ENCODE assay signal across 15 mouse cellular contexts in genomic region chr6:146432218-146432865, GRCm38 (mm10).
DNase-seq lines count a peak whose midpoint lies in the region; ATAC-seq and TF ChIP-seq lines count a peak whose summit lies in the region.
"Had no signal": no experiment of that assay in that cellular context is flagged by ENCODE, and none has a peak within 500 bp of the region (broad histone marks: within the 10 kb centered on the region; RNA-seq: fewer than 3 reads in every experiment).

No protein-coding gene starts in this region.

- WGBS in intestine, postnatal 0 days = 37% methylated on average over 8 of the region's 8 CpGs
- 73% methylated on average over 8 of the region's 8 CpGs for WGBS in thymus, adult 2 months
- WGBS in liver, postnatal 0 days (ENCODE audit: insufficient replicate concordance) = 74% methylated on average over 8 of the region's 8 CpGs

- H3K4me1 ChIP-seq in intestine, postnatal 0 days (replicated peaks; ENCODE audit: control insufficient read depth, insufficient read depth, low read length) = no peaks in the 10 kb centered on the region; the same call in 1 of the 2 replicates
- H3K4me1 ChIP-seq in thymus, adult 2 months (replicated peaks; ENCODE audit: control insufficient read depth, insufficient read depth, low read length) = peaks cover 38% of the 10 kb centered on the region
- peaks cover 6% of the 10 kb centered on the region; the same call in 1 of the 2 replicates for H3K4me1 ChIP-seq in liver, postnatal 0 days (ENCODE audit: insufficient read depth)
- H3K4me1 ChIP-seq: hindbrain, embryonic 15.5 days; liver, embryonic 13.5 days; midbrain, embryonic 15.5 days had no signal

- no peak for TF ChIP-seq POLR2A in thymus, adult 2 months (IDR thresholded peaks at IDR 0.05; ENCODE audit: control insufficient read depth, extremely low read depth, insufficient read depth, low read length, poor library complexity)

- H3K27ac ChIP-seq in intestine, postnatal 0 days (ENCODE audit: low read depth, low read length) = no peak overlapping the region
- no peak overlapping the region for H3K27ac ChIP-seq in thymus, adult 2 months (ENCODE audit: control insufficient read depth, insufficient read depth, low read length)
- H3K27ac ChIP-seq in liver, postnatal 0 days (ENCODE audit: low read depth) = no peak overlapping the region
- H3K27ac ChIP-seq: hindbrain, embryonic 15.5 days; liver, embryonic 13.5 days; midbrain, embryonic 15.5 days had no signal

- no peaks in the 10 kb centered on the region for H3K36me3 ChIP-seq in intestine, postnatal 0 days (ENCODE audit: control insufficient read depth, insufficient read depth)
- no peaks in the 10 kb centered on the region for H3K36me3 ChIP-seq in thymus, adult 2 months (ENCODE audit: control insufficient read depth, insufficient read depth, low read length)
- H3K36me3 ChIP-seq in liver, postnatal 0 days (replicated peaks; ENCODE audit: insufficient read depth, low read length) = no peaks in the 10 kb centered on the region
- H3K36me3 ChIP-seq: hindbrain, embryonic 15.5 days; liver, embryonic 13.5 days; midbrain, embryonic 15.5 days had no signal

- peak; percentile 63 for DNase-seq in adrenal gland, adult 8-10 months
- DNase-seq in adrenal gland, postnatal 10 days = no peak
- DNase-seq in 3T3-L1 (ENCODE audit: low read depth, low spot score) = peak; percentile 88
- peak; percentile 36 to 45 for DNase-seq in adrenal gland, postnatal 36 days
- no peak for DNase-seq in frontal cortex, postnatal 25 days (ENCODE audit: low spot score in 2 of 2)
- DNase-seq in thymus, adult 2 months = no peak
- no peak for DNase-seq in liver, postnatal 0 days
- DNase-seq: cerebellum, adult 11 months; left cerebral cortex, postnatal 4 days; liver, embryonic 13.5 days; lung, postnatal 14 days had no signal

- H3K4me2 ChIP-seq in intestine, postnatal 0 days (replicated peaks; ENCODE audit: low read depth) = no peak overlapping the region
- H3K4me2 ChIP-seq in liver, postnatal 0 days (ENCODE audit: low read depth, low read length) = no peak overlapping the region
- H3K4me2 ChIP-seq: hindbrain, embryonic 15.5 days; liver, embryonic 13.5 days; midbrain, embryonic 15.5 days had no signal

- H3K9ac ChIP-seq in intestine, postnatal 0 days (ENCODE audit: low read depth, low read length) = no peak overlapping the region
- no peak overlapping the region for H3K9ac ChIP-seq in liver, postnatal 0 days (replicated peaks)
- H3K9ac ChIP-seq: hindbrain, embryonic 15.5 days; liver, embryonic 13.5 days; midbrain, embryonic 15.5 days had no signal

- no peak for TF ChIP-seq CTCF in intestine, postnatal 0 days (IDR thresholded peaks at IDR 0.05; ENCODE audit: low read depth)
- no peak for TF ChIP-seq CTCF in thymus, adult 2 months (IDR thresholded peaks at IDR 0.05; ENCODE audit: borderline replicate concordance, control insufficient read depth, extremely low read depth, insufficient read depth, low read length, poor library complexity)
- TF ChIP-seq CTCF in liver, postnatal 0 days (IDR thresholded peaks at IDR 0.05; ENCODE audit: low read depth) = no peak

- no peak overlapping the region for H3K4me3 ChIP-seq in intestine, postnatal 0 days (ENCODE audit: low read depth, low read length)
- H3K4me3 ChIP-seq in thymus, adult 2 months (ENCODE audit: control insufficient read depth, insufficient read depth, low read length) = no peak overlapping the region
- no peak overlapping the region for H3K4me3 ChIP-seq in liver, postnatal 0 days (ENCODE audit: low read depth, low read length)
- H3K4me3 ChIP-seq: hindbrain, embryonic 15.5 days; liver, embryonic 13.5 days; midbrain, embryonic 15.5 days had no signal

- no peak for TF ChIP-seq EP300 in liver, postnatal 0 days (IDR thresholded peaks at IDR 0.05; ENCODE audit: low read depth)

- no peaks in the 10 kb centered on the region for H3K27me3 ChIP-seq in intestine, postnatal 0 days (replicated peaks; ENCODE audit: control insufficient read depth, insufficient read depth, low read length)
- H3K27me3 ChIP-seq in thymus, adult 2 months (ENCODE audit: control insufficient read depth, insufficient read depth, low read length) = no peaks in the 10 kb centered on the region
- H3K27me3 ChIP-seq in liver, postnatal 0 days (ENCODE audit: insufficient read depth, low read length) = no peaks in the 10 kb centered on the region
- H3K27me3 ChIP-seq: hindbrain, embryonic 15.5 days; liver, embryonic 13.5 days; midbrain, embryonic 15.5 days had no signal

- 0 out of 2 replicates have a peak, but pooled peaks have one; percentile 47 for ATAC-seq in intestine, postnatal 0 days
- no peak for ATAC-seq in liver, postnatal 0 days
- ATAC-seq: forebrain, embryonic 14.5 days; midbrain, embryonic 15.5 days had no signal

- no peaks in the 10 kb centered on the region for H3K9me3 ChIP-seq in intestine, postnatal 0 days (ENCODE audit: control insufficient read depth)
- H3K9me3 ChIP-seq in liver, postnatal 0 days (ENCODE audit: low read length) = no peaks in the 10 kb centered on the region
- H3K9me3 ChIP-seq: hindbrain, embryonic 15.5 days; liver, embryonic 13.5 days; midbrain, embryonic 15.5 days had no signal

Comparison
In these comparisons a context has a peak if more than half of its experiments do, and no peak if none do; other contexts are left out.
1. DNase-seq: peak in adrenal gland, adult 8-10 months (single experiment), 3T3-L1 (single experiment) and adrenal gland, postnatal 36 days (2 of 2); none in adrenal gland, postnatal 10 days (single experiment), frontal cortex, postnatal 25 days (0 of 2), thymus, adult 2 months (single experiment) and liver, postnatal 0 days (single experiment).